8 mouse cellular contexts compared by ENCODE assay signal in the genomic region with DNA sequence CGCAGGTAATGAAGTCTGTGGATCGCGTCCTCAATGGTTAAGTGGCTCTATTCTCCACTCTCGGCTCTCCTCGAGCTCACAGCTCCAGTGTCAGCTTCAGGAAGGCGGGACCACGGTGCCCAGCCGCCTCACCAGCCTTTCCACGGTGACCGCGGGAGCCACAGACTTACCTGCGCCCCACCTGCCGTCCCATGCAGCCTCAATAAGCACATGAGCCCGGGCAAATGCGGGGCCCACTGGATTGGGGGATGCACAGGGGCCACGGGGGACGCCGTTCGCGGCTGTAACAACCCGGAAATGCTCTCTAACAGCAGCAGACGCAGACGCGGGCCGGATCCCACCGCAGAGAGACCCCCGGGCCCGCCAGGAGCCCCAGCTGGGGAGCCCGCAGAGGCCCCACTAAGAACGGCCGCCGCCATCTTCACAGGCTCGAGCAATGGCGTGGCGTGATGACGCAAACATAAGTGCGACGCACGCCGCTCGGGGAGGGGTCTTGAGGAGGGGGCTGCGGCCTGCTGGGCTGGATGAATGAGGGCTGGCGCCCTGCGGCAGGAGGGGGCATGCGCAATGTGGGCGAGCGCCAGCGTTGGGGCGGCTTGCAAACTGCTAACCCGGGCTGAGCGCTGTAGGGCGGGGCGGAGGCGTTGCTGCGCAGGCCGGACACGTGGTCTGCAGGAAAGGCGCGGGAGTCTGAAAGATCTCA. TPM values are rescaled to one million over a fixed set of nuclear protein-coding genes. Genes with fewer than 3 reads are reported as not detected.
DNase-seq lines count a peak whose midpoint lies in the region; ATAC-seq and TF ChIP-seq lines count a peak whose summit lies in the region.

A gene (minus strand): TSS at position 438 of the 703 bp plus-strand sequence.

- no peaks in the 10 kb centered on the region for H3K9me3 ChIP-seq in embryonic facial prominence, embryonic 15.5 days (replicated peaks)
- no peaks in the 10 kb centered on the region for H3K9me3 ChIP-seq in kidney, embryonic 14.5 days (ENCODE audit: control insufficient read depth, low read length)
- no peaks in the 10 kb centered on the region for H3K9me3 ChIP-seq in limb, embryonic 15.5 days

- H3K4me1 ChIP-seq in bone marrow, adult 2 months (ENCODE audit: control insufficient read depth, insufficient read depth, low read length), result no peaks in the 10 kb centered on the region; the same call in none of the 2 replicates
- H3K4me1 ChIP-seq in embryonic facial prominence, embryonic 15.5 days, result peaks cover 27% of the 10 kb centered on the region
- H3K4me1 ChIP-seq in kidney, embryonic 14.5 days (ENCODE audit: control insufficient read depth, insufficient read depth, low read length), result peaks cover 13% of the 10 kb centered on the region
- peaks cover 21% of the 10 kb centered on the region for H3K4me1 ChIP-seq in limb, embryonic 15.5 days

- DNase-seq in 416B (ENCODE audit: low read depth), result peak; percentile 97
- DNase-seq in heart, adult 9 months (ENCODE audit: low spot score in 2 of 2), result peak; percentile 83 to 85
- DNase-seq in monocyte, adult 2 months (ENCODE audit: low read depth in 1 of 2, low spot score in 2 of 2), result peak; percentile 61 to 77
- DNase-seq in spleen, postnatal 36 days (ENCODE audit: low spot score in 2 of 2), result peak; percentile 80 to 81

- H3K4me2 ChIP-seq in embryonic facial prominence, embryonic 15.5 days (replicated peaks), result peak within 1 kb of the TSS; percentile 71
- peak within 1 kb of the TSS; percentile 86 for H3K4me2 ChIP-seq in kidney, embryonic 14.5 days (replicated peaks; ENCODE audit: low read depth, low read length)
- peak within 1 kb of the TSS; percentile 79 for H3K4me2 ChIP-seq in limb, embryonic 15.5 days

- peak within 1 kb of the TSS; percentile 92 for H3K4me3 ChIP-seq in bone marrow, adult 2 months (replicated peaks; ENCODE audit: control insufficient read depth, low read depth, low read length)
- peak within 1 kb of the TSS; percentile 92 for H3K4me3 ChIP-seq in embryonic facial prominence, embryonic 15.5 days (replicated peaks)
- peak within 1 kb of the TSS; percentile 92 for H3K4me3 ChIP-seq in kidney, embryonic 14.5 days (ENCODE audit: low read length)
- H3K4me3 ChIP-seq in limb, embryonic 15.5 days, result peak within 1 kb of the TSS; percentile 98

- peak within 1 kb of the TSS; percentile 90 for H3K9ac ChIP-seq in embryonic facial prominence, embryonic 15.5 days
- peak within 1 kb of the TSS; percentile 95 for H3K9ac ChIP-seq in kidney, embryonic 14.5 days (ENCODE audit: low read depth, low read length)
- peak within 1 kb of the TSS; percentile 97 for H3K9ac ChIP-seq in limb, embryonic 15.5 days

- peak; percentile 97 for ATAC-seq in embryonic facial prominence, embryonic 15.5 days (ENCODE audit: insufficient number of reproducible peaks, low FRiP score, low TSS enrichment, low read depth)
- ATAC-seq in kidney, embryonic 14.5 days (ENCODE audit: low FRiP score, low TSS enrichment), result peak; percentile 99
- peak; percentile 95 for ATAC-seq in limb, embryonic 15.5 days (ENCODE audit: insufficient number of reproducible peaks, low FRiP score, low TSS enrichment, low read depth)

- H3K36me3 ChIP-seq in embryonic facial prominence, embryonic 15.5 days, result peaks cover 2% of the 10 kb centered on the region; the same call in 1 of the 2 replicates
- H3K36me3 ChIP-seq in kidney, embryonic 14.5 days (ENCODE audit: control insufficient read depth, insufficient read depth, low read length), result peaks cover 17% of the 10 kb centered on the region; the same call in 1 of the 2 replicates
- H3K36me3 ChIP-seq in limb, embryonic 15.5 days, result peaks cover 13% of the 10 kb centered on the region

- H3K27me3 ChIP-seq in embryonic facial prominence, embryonic 15.5 days, result no peaks in the 10 kb centered on the region
- no peaks in the 10 kb centered on the region for H3K27me3 ChIP-seq in kidney, embryonic 14.5 days (ENCODE audit: control insufficient read depth, insufficient read depth, low read length)
- H3K27me3 ChIP-seq in limb, embryonic 15.5 days, result peaks cover 3% of the 10 kb centered on the region; the same call in 1 of the 2 replicates

- peak; percentile 50; the same call in 1 of the 2 replicates for TF ChIP-seq POLR2A in bone marrow, adult 2 months (IDR thresholded peaks at IDR 0.05; ENCODE audit: borderline replicate concordance, control insufficient read depth, low read depth, low read length)

- peak within 1 kb of the TSS; percentile 75; the same call in 1 of the 2 replicates for H3K27ac ChIP-seq in bone marrow, adult 2 months (ENCODE audit: control insufficient read depth, insufficient read depth, low read depth, low read length, poor library complexity)
- H3K27ac ChIP-seq in embryonic facial prominence, embryonic 15.5 days (replicated peaks), result peak within 1 kb of the TSS; percentile 79
- peak within 1 kb of the TSS; percentile 63 for H3K27ac ChIP-seq in kidney, embryonic 14.5 days (ENCODE audit: low read depth, low read length)
- H3K27ac ChIP-seq in limb, embryonic 15.5 days, result peak within 1 kb of the TSS; percentile 82

- WGBS in bone marrow, adult 2 months, result under 1% methylated on average over 59 of the region's 59 CpGs
- WGBS in embryonic facial prominence, embryonic 15.5 days, result under 1% methylated on average over 59 of the region's 59 CpGs
- WGBS in kidney, embryonic 14.5 days, result under 1% methylated on average over 59 of the region's 59 CpGs
- WGBS in limb, embryonic 15.5 days, result under 1% methylated on average over 59 of the region's 59 CpGs

- peak; percentile 17; the same call in 1 of the 2 replicates for TF ChIP-seq CTCF in bone marrow, adult 2 months (IDR thresholded peaks at IDR 0.05; ENCODE audit: control insufficient read depth, insufficient read depth, low read length)

RNA-seq across cellular contexts. Expression of the gene that starts here (rescaled TPM):
- polyA plus RNA-seq in bone marrow, adult 2 months (2011; ENCODE audit: insufficient read depth, insufficient read length, low replicate concordance, missing spikeins), result 13.9 and 22.7 TPM in 2 replicates
- polyA plus RNA-seq in embryonic facial prominence, embryonic 15.5 days (2015; fragmentation: Nextera tagmentation; extraction: Ambion mirVana), result 33.6 and 35.0 TPM in 2 replicates
- polyA plus RNA-seq in kidney, embryonic 14.5 days (2014; fragmentation: Nextera tagmentation; extraction: Ambion mirVana), result 27.8 and 39.0 TPM in 2 replicates
- polyA plus RNA-seq in limb, embryonic 15.5 days (2015; fragmentation: Nextera tagmentation; extraction: Ambion mirVana), result 31.7 and 33.7 TPM in 2 replicates

Comparison
In these comparisons a context has a peak if more than half of its experiments do, and no peak if none do; other contexts are left out.
1. Peak in every context shown above with its lines: DNase-seq, ATAC-seq, H3K4me3 ChIP-seq and H3K27ac ChIP-seq.